Mouse (Mus musculus) WW6 (cell line): ENCODE measurements around the gene Gm20696.

Experiments used
- DNase-seq: peaks from one replicate; pipeline ENCODE4 v3.0.0-alpha.2; 2013; ENCODE audit warnings: low read depth, low spot score

Gene Gm20696

DNA sequence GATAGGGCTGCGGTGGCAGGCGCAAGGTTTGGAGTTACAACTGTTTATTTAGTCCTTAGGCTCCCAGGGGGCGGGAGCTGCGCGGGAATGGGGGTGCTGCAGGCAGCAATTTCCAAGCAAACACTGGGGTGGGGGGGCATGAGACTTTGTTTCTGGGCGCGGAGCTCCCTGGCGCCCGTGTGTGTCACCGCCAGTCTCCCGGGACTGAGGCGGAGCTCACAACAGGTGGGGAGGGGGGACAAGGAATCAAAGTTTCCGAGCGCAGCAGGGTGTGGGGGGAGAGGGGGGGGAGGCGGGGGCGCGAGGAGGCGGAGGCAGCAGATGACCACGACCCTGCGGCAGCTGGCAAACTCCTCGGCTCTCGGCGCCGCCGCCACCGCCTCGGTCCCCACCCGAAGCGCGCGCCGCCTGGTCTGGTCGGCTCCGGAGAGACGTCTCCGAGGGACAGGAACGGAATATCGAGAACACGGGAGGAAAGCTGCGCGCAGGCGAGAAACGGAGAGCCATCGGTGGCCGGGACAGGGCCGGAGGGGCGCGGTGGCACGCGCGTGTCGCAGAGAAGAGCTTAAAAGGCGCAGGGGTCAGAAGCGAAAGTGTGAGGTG, 145.5 kb downstream of the Gm20696 start:
- no peak for DNase-seq

DNA sequence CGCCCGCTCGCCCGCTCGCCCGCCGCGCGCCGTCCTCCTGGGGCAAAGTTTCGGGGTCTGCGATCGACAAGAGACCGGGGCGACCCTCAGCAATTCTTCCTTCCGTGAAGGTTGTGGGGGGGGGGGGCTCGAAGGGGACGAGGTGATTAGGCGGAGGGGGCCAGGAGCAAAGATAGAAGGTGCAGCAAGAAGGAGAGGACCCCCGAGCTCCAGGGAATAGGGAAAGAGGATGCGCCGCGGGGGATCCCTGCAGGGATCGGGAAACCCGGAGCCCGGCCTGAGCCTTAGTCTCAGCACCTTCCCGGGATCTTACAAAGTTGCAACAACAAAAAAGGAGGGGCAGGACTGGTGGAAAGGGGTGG, 145.9 kb downstream of the Gm20696 start:
- DNase-seq: no peak

DNA sequence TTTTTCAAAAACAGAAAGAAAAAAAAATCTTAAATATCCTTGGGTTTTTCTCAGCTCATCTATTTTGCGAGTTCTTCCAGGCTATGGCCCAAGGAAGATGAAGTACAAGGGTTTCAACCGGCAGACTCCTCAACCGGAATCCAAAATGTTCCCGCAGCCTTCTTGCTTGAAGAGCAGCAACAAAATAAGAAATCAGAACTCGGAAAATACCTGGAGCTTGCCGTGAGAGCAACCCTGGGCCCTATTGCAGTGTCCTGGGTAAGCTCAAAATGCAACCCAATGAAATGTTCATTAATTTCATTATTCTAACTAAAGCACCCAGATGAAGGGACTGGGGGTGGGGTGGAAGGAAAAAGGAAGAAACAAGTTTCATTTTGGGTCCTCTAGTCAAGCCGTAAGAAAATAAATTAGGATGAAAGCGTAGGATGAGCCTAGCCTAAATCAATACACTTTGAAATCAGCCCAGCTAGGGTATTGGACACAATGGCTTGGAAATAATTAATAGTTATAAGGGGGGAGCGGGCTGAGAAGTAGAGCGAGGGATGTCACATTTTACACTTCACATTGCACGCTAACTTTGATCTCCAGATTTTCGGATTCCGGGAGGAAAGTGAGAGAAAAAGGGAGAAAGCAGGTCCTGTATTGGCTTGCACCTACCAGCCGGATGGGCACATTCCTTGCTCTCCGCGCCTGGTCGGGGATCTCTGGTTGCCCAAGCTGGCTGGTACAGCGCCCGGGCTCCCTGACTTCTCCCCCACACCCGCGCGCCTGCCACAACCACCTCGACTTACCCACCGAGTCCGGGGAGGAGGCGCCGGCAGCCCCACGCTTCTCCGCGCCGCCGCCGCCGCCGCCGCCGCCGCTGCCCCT, 146.6 kb downstream of the Gm20696 start:
- no peak for DNase-seq

DNA sequence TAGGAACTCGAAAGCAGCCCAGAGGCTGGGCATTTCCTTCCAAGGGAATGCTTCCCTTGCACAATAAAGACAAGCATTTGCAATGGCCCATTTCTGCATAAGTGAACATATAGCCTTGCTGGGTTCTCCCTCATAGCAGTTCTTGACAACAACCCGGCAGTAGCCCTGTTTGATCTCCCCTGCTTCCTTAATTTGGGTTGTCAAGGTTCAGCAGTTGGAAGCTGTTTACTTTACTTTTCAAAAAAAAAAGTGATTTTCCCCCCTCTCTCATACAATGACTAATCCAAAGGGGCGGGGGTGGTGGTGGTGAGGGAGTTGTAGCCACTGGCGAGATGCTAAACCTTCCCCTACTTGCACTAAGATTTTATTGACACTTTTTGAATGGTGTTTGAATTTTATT, 147.5 kb downstream of the Gm20696 start:
- no peak for DNase-seq

DNA sequence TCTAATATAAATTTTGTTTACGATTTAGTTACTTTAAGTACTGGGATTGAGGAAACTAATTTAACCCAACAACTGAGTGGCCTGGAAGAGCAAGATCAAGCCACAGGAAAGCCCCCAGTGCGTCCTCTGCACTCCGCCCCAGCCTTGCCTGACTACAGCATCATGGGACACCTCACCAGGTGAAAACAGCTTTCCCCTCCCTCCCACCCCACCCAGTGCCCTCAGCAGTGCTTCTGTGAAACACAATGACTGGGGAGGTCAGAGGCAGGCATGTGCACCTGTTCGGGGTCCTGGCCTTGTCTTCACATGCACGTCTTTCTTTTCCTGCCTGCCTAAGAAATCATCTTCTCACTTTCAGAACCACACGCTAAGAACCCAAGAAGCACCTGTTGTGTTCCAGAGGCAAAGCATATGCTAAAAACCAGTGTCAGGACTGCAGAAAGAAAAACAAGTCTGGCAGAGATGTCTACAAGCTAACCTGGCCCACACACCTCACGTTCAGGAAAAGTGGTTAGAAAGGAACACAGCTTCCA, 150.9 kb downstream of the Gm20696 start:
- no peak for DNase-seq

DNA sequence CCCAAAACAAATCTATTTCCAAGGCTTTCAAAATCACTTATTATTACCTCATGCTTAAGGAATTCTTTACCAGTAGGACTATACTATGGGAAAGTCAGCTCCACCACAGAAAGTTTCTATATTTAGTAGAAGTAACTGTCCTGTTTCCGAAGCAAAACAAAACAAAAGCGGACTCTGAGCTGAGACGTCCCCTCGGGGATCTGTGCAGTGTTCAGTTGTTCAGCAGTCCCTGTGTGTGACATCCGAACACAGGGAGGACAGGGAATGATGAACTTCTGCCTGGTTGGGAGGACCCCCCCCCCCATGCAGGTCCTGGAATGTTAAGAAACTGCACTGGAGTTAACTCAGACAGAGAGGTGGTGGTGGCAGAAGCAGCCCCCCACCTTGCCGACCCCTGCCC, 154.7 kb downstream of the Gm20696 start:
- DNase-seq: no peak

DNA sequence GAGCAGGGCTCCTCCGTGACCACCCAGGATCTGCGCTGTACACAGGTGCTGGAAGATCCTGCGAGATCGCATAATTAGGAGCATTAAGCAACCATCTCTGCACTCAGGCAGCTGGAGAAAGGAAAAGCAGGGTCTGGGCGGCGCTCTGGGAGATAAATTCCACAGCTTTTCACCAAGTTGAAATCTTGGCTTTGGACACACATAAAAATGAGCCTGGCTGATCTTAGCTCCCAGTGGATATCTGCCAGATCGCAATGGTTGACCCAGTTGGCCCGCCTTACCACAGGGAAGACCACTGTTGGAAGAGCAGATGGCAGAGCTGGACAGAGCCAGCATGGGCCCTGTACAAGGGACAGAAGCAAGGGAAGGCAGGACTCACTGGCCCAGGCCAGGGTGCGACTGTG, 157.4 kb downstream of the Gm20696 start:
- DNase-seq: no peak

DNA sequence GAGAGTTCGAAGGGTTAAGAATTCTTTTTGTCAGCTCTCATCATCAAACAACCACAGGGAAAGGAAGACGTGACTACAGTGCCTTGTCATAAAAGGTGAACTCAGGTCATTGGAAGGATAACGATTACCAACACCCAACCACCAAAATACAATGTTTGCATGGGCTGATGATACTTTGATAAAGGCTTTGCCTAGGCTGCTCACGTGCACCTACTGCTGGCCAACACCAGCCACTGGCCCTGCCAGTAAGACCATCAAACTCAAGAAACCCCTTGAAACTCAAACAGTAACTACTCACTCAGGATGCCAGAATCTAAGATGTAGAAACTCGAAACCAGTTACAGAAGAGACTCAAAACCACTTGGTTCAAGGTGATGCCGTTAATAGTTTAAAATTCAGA, 159.8 kb downstream of the Gm20696 start:
- DNase-seq: no peak

DNA sequence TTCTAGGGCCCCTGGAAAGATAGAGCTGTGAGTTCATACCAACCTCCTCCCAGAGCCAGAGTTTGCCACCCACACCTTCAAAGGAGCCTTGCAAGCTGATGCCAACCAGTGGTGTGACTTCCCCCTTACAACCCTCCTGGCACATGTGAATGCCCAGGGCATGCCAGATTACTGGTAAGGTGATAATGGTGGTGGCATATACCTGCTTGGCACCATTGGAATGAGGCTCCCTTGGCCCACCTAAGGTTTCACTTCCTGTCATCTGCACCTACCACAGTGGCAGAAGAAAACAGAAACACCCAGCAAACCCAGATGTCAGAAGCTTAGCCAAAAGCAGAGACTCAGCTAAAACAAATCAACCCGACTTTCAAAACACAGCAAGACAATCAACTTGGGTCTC, 162.9 kb downstream of the Gm20696 start:
- DNase-seq: no peak

DNA sequence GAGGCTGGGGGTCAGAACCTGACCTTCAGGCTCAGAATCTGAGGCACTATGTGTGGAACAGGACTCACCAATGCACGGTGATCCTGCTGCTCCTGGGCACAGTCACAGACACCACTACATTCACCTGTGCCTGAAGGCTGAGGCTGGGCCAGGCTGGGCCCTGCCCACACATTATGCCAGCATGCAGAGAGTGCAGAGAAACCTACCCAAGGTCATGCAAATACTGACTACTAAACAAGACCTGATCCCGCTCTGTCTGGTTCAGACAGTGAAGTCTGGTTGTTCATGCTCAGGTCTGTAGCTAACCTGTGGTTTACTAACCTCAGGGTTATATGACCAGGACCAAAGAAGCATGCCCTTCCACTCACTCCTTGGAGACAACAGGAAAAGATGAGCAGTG, 163.9 kb downstream of the Gm20696 start:
- no peak for DNase-seq

DNA sequence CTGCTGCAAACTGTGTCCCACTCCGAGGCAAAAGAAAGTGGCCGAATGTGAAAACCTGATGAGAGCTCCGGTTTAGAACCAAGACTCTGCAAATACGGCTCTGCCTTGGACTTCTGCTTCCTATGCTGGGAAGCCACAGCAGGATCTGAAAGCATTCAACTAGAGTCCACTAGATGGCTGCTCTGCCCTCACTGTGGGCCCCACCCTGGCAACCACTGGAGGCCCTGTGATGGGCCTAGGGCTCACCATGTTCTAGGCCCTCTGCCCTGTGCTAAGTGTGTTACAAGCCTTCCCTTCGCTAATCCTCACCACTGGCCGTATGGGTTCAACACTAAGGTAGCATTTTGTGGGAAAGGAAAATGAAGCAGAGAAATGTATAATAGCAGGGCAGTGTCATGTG, 164.3 kb downstream of the Gm20696 start:
- DNase-seq: no peak

DNA sequence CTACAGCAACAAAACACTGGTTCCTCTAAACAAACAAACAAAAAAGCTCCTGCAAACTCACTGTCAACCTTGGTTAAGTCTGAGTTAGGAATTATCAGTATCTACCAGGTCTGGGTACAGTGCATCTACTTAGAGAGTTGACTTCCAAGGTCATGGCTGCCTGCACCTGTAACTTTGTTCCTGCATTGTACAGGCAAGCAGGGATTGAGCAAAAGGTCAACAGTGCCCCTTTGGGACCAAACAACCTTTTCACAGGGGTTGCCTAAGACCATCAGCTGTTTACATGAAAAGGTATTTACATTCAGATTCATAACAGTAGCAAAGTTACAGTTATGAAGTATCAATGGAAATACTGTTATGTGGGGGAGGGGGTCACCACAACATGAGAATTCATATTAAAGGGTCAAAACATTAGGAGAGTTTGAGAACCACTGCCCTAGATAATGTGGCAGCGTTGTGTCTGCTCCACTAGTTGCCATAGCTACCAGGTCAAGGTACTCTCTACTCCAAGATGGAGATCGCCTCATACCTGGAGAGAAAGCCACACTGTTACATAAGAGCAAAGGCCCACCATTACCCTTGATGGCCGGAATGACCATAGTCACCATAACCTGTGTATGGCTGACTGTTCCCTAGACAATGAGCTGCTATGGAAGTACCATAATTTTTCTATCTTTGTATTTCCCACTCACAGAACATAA, 165.9 kb downstream of the Gm20696 start:
- no peak for DNase-seq

DNA sequence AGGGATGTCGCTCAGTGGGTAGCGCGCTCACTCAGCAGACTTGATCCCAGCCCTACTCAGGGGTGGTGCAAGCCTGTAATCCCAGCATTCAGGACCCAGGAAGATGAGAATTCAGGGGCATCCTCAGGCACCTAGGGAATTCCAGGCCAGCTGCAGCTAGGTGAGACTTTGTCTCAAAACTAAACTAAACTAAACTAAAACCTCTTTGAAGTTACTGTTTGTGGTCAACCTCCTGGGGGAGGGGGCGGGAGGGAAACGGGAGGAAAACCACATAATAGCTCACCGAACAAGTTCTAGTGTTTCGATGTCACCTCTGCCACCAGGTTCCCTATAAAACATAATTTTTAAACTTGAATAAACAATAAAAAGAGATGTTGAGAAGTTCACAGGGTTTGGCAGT, 168.5 kb downstream of the Gm20696 start:
- no peak for DNase-seq

DNA sequence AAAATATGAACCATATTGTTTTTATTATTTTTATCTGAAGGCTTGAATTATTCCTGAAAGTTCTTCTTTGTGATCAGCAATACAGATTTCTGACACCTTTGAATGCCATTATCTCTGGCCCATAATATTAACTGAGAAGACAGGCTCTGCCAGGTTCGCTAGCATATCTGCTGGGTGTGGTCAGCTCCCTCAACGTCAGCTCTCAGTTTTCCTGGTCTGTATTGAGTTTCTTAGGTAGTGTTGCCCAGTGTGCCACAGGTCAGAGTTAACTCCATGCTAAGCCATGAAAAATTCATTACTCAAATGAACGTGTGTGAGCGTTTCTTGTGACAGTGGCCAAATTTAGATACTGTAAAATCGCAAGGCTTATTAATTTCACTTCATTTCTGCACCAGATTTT, 170.5 kb downstream of the Gm20696 start:
- DNase-seq: no peak

DNA sequence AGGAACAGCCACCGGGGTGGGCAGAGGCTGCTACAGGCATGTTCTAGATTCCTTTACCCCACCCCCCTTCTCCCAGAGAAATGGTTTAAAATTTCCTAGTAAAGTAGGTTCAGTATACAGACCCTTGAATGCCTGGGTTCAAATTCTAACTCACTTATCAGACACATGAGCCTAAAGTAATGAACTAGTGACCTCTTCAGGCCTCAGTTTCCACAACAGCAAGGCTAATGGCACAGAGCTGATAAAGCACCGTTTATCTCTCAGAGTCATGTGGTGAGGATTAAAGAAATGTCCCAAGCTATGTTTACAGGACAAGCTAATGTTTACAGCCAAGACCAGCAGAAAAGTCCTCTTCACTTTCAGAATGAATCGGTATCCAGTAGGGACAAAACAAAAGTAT, 173.7 kb downstream of the Gm20696 start:
- no peak for DNase-seq

DNA sequence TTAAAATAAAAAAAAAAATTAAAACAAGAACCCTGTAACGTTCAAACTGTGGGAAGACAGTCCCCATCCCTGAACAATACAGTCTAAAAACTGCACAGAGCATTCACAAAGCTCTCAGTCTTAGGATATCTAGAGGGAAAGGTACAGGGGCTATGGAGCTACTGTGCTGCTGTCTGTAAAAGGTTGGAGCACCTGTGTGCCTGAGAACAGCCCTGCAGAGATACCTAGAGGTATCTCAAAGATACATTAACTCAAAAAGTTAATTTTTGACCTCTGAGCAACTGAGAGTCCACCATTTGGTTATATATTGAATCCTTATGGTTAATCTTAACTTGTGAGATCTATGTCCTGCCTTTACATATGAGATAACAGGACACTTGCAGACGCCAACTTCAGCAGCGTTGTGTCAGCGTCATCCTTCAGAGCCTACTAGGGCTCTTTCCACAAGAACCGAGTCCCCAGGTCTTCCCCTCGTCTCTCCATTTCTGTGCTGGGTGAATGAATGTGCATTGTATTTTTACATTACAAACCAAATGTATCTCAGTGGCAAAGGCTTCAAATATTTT, 174.5 kb downstream of the Gm20696 start:
- no peak for DNase-seq

DNA sequence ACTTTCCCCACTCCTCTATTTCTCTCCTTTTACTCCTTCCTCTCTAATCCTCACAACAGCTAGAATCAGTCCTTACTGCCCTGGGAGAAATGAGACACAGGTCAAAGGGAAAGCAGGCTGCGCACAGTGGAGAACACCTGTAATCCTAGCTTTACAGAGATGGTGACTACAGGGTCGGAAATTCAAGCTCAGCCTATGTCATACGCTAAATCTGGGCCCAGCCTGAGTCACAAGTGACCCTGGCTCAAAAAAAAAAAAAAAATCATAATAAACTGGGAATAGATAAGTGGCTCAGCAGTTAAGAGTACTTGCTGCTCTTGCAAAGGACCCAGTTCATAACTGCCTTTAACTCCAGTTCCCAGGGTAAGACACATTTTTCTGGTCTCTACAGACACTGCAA, 175.5 kb downstream of the Gm20696 start:
- no peak for DNase-seq

DNA sequence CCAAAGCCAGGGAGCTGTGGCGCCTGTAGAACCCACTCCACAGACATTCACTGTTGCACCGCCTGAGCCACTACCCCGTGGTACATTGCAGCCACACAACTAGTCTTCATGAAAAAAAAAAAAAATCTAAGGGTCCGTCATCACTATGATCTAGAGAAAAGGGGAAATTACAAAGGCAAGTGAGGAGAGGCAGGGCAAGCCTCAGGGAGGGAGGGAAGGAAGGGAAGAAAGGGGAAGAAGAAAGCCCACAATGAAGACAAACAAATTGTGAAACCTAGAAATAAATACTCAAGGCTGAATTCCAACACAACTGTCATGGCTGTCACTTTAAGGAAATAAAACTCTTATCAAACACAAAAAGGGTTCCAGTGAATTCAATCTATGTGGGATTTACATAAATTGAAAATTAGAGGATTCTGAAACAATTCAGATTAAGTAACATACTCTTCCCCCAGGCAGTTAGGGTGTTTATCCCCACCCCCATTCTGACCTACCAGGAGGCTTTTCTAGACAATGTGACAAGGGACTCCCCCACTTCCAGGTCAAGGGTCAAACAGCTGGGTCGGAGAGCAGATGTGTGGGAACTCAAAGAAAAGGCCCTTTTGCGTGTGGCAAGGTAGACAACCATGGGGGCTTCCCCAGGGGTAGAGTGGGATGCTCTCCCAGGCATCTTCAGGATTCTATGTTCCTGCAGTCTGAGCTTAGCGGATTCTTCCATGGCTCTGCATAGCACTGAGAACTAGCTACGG, 176.5 kb downstream of the Gm20696 start:
- no peak for DNase-seq

DNA sequence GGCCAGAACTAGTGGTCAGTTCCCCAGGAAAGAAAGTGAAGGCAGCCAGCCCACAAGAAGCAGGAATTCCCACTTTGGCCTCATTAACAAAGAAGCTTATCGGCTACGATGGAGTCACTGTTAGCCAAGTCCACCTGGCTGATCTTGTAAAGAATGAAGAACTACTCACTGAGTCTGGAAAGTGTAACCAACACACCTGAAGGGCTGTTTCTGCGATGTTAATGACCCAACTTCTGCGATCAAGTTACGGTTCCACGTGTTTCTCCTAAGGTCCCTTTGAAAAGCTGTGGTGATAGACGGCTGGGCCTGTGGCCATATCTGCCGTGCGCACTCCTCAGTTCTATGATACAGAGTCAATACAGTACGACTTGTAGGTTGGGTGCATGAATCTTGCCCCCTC, 177.2 kb downstream of the Gm20696 start:
- DNase-seq: no peak

DNA sequence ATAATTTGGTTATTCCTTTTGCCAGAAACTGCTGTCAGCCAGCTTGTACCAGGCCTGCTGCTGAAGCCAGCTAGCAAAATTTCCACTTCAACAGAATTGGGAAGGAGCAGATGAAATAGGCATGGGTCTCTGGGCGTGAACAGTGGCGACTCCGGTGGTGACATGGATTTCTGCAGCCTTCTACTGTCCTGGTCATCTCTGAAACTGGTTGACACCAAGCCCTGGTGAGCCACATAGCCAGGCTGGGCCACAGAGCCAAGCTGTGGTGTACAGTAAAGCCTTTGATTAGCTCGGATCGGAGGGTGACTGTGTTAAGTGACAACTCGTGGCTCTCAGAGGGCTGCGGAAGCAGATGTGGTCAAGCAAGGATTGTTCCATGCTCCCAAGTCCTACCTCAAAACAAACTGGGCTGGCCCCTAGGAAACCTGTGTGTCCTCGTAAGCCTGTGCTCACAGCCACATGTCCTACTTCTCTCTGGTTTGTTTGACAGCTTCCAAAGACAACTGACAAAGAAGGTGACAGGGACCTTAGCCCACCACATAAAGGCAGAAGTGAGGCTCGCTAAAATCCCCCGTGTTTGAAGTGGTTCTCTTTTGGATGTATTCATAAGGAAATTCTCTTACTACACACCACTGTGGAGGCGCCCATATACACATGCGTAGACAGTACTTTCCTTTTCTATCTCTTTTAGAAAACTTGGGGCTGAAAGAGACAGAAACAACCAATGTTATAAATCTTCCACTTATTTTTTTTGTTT, 180.5 kb downstream of the Gm20696 start:
- DNase-seq: no peak
